Mouse (Mus musculus) myocyte (in vitro differentiated cells): Measurements from ENCODE around the gene Cel. TPM values are rescaled to one million over a fixed set of nuclear protein-coding genes. Genes with fewer than 3 reads are reported as not detected.

Source experiments
- H3K27me3 ChIP-seq: one replicate; pipeline ENCODE4 v1.6.1; 2011; ENCODE audit not compliant: control insufficient read depth, insufficient read depth, insufficient read length
- H3K36me3 ChIP-seq: one replicate; pipeline ENCODE4 v1.6.1; 2011; ENCODE audit not compliant: control insufficient read depth, insufficient read depth
- H3K4me2 ChIP-seq: one replicate; pipeline ENCODE4 v1.6.1; 2011; ENCODE audit warnings: low read depth, control low read depth
- H3K4me3 ChIP-seq: one replicate; pipeline ENCODE4 v1.5.1; 2011; ENCODE audit warnings: mild to moderate bottlenecking, control low read depth, moderate library complexity
- H3K79me2 ChIP-seq: one replicate; pipeline ENCODE4 v1.6.1; 2011; ENCODE audit not compliant: control insufficient read depth, insufficient read depth
- H3ac ChIP-seq: one replicate; pipeline ENCODE4 v1.6.1; 2011; ENCODE audit not compliant: control insufficient read depth, insufficient read length
- CEBPB ChIP-seq: IDR thresholded peaks from 2 replicates; pipeline ENCODE4 v1.6.1; 2011; ENCODE audit warnings: mild to moderate bottlenecking, moderate library complexity; ENCODE audit not compliant: poor library complexity, insufficient read depth, severe bottlenecking
- E2F4 ChIP-seq: IDR thresholded peaks from one replicate; pipeline ENCODE4 v1.6.1; 2011; ENCODE audit warnings: mild to moderate bottlenecking, control low read depth, moderate library complexity; ENCODE audit not compliant: insufficient read depth
- MAX ChIP-seq: IDR thresholded peaks from one replicate; pipeline ENCODE4 v1.6.1; 2011; ENCODE audit warnings: low read depth, mild to moderate bottlenecking, control low read depth
- MYOD1 ChIP-seq, 3 experiments: IDR thresholded peaks; one replicate each; pipeline ENCODE4 v1.6.1; 2011; ENCODE audit warnings: control low read depth in 2 of 3, low read depth in 2 of 3, mild to moderate bottlenecking in 2 of 3, moderate library complexity in 1 of 3; ENCODE audit not compliant: insufficient read length in 2 of 3, control insufficient read depth in 1 of 3
- MYOG ChIP-seq, 3 experiments: IDR thresholded peaks; one replicate each; pipeline ENCODE4 v1.6.1; 2011; ENCODE audit warnings: control low read depth in 2 of 3, low read depth in 2 of 3, mild to moderate bottlenecking in 2 of 3; ENCODE audit not compliant: insufficient read length in 2 of 3, control insufficient read depth in 1 of 3, insufficient read depth in 1 of 3
- POLR2A ChIP-seq: IDR thresholded peaks from one replicate; pipeline ENCODE4 v1.6.1; 2011; ENCODE audit warnings: low read depth, mild to moderate bottlenecking, control low read depth, moderate library complexity; ENCODE audit not compliant: insufficient read length
- POLR2AphosphoS2 ChIP-seq: IDR thresholded peaks from one replicate; pipeline ENCODE4 v1.6.1; 2011; ENCODE audit warnings: low read depth, control low read depth; ENCODE audit not compliant: insufficient read length
- REST ChIP-seq: IDR thresholded peaks from one replicate; pipeline ENCODE4 v1.6.1; 2011; ENCODE audit warnings: mild to moderate bottlenecking, control low read depth, moderate library complexity; ENCODE audit not compliant: insufficient read depth, insufficient read length
- SRF ChIP-seq: IDR thresholded peaks from one replicate; pipeline ENCODE4 v1.6.1; 2011; ENCODE audit warnings: low read depth; ENCODE audit not compliant: control insufficient read depth, insufficient read length
- TCF12 ChIP-seq: IDR thresholded peaks from one replicate; pipeline ENCODE4 v1.6.1; 2011; ENCODE audit warnings: mild to moderate bottlenecking, control low read depth; ENCODE audit not compliant: poor library complexity, insufficient read depth, severe bottlenecking
- TCF3 ChIP-seq: IDR thresholded peaks from one replicate; pipeline ENCODE4 v1.6.1; 2011; ENCODE audit warnings: low read depth, control low read depth; ENCODE audit not compliant: insufficient read length
- USF1 ChIP-seq: IDR thresholded peaks from one replicate; pipeline ENCODE4 v1.6.1; 2011; ENCODE audit warnings: low read depth, mild to moderate bottlenecking, control low read depth, moderate library complexity
- polyA plus RNA-seq: library from polyadenylated mRNA; unstranded; fragments of >200 nt; fragmentation: generic; extraction: Trizol; gene quantifications from one replicate; pipeline ENCODE4 v1.2.1, GENCODE M21; 2012; ENCODE audit warnings: missing spikeins

The Cel gene
- polyA plus RNA-seq, 1 experiment, result not detected

DNA sequence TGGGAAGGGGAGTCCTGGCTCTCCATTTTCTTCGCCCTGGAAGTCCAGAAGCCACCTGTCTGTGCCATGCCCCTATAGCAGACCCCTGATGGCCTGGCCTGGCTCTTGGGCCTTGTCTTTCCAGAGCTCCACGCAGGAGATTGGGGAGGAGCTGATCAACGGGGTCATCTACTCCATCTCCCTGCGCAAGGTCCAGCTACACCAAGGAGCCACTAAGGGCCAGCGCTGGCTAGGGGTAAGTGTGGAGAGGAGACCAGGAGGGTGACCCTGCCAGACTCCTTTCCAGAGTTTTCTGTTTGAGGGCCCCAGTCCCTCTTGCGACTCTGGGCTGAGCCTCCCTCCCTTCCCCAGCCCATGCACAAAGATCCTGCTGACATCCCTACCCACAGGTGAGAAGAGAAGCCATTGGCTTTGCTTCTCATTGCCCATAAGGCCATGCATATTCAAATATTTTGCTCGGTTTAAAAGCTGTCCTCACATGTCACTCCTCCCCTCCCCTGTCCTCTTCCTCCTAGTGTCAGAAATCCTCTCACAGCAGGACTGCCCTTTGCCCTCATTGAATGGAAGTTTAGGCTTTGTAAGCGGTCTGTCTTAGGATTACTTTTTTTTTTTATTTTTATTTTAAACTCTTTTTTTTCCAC, 22.5 kb downstream of the Cel start:
- Histone ChIP-seq H3K4me2 (peak overlapping the region; percentile 73), H3K27me3 (no peaks in the 10 kb centered on the region), H3ac (no peak overlapping the region), H3K4me3 (no peak overlapping the region), H3K79me2 (no peaks in the 10 kb centered on the region), H3K36me3 (no peaks in the 10 kb centered on the region)
- TF ChIP-seq MYOG (IDR thresholded peaks at IDR 0.05; ENCODE audit: control insufficient read depth in 1 of 3, insufficient read depth in 1 of 3, insufficient read length in 2 of 3, low read depth in 2 of 3) (no peak), REST (no peak), POLR2AphosphoS2 (no peak), POLR2A (no peak), CEBPB (no peak), SRF (no peak), USF1 (no peak), MAX (no peak), MYOD1 (IDR thresholded peaks at IDR 0.05; ENCODE audit: control insufficient read depth in 1 of 3, insufficient read length in 2 of 3, low read depth in 2 of 3) (no peak), TCF3 (no peak), TCF12 (no peak)

DNA sequence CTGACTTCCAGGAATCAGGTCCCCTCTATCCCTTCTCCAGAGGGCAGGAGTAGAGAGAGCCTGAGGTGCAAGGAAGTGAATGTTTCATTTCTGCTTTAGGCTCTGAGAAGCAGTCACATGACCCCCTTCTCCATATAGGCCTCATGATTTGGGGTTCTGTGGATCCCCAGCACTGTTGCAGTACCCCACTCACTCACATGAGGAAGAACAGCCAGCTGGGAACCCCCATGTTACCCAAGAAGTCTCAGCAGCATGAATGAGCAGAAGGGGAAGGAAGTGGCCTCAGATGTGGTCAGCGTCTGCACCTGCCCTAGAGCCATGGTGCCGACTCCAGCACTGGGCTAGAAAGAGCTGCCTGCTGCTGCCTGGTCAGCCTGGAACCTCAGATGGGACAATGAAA, 23.3 kb downstream of the Cel start:
- no peak overlapping the region for H3K4me3 ChIP-seq
- peak overlapping the region; percentile 73 for H3K4me2 ChIP-seq
- TF ChIP-seq POLR2A (no peak), CEBPB (no peak), USF1 (peak; percentile 53), MYOD1 (IDR thresholded peaks at IDR 0.05; ENCODE audit: control insufficient read depth in 1 of 3, insufficient read length in 2 of 3, low read depth in 2 of 3) (peak in 2 of 3 experiments; percentile 34 to 61), TCF12 (no peak), TCF3 (no peak), SRF (no peak), E2F4 (no peak), MYOG (IDR thresholded peaks at IDR 0.05; ENCODE audit: control insufficient read depth in 1 of 3, insufficient read depth in 1 of 3, insufficient read length in 2 of 3, low read depth in 2 of 3) (peak in 2 of 3 experiments; percentile 10 to 72)
- no peaks in the 10 kb centered on the region for H3K79me2 ChIP-seq
- H3K36me3 ChIP-seq, result no peaks in the 10 kb centered on the region
- no peak overlapping the region for H3ac ChIP-seq
- no peaks in the 10 kb centered on the region for H3K27me3 ChIP-seq

DNA sequence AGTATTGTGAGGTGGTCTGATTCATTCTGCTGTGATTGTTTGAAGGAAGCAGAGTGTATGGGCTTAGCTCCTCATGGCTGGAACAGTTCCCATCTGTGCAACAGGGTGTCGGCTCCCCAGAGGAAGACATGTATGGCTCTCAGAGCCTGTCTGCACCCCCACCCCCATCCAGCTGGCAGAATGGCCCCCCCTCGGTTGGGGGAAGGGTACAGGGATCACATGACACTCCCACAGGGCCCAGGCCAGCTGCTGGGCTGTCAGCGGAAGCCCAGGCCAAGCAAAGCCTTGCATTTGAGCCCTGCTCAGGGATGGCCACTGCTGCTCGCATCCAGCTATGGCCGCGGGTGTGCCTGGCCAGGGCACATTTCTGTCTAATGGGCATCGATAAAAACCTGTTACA, 24.0 kb downstream of the Cel start:
- TF ChIP-seq E2F4 (no peak), POLR2AphosphoS2 (peak; percentile 64), MYOG (IDR thresholded peaks at IDR 0.05; ENCODE audit: control insufficient read depth in 1 of 3, insufficient read depth in 1 of 3, insufficient read length in 2 of 3, low read depth in 2 of 3) (peak; percentile 77 to 99 (median 97)), SRF (peak; percentile 83), USF1 (peak; percentile 91), MAX (no peak), MYOD1 (IDR thresholded peaks at IDR 0.05; ENCODE audit: control insufficient read depth in 1 of 3, insufficient read length in 2 of 3, low read depth in 2 of 3) (peak; percentile 42 to 98 (median 95)), TCF3 (peak; percentile 66), POLR2A (peak; percentile 66), REST (no peak), CEBPB (no peak), TCF12 (peak; percentile 96)
- Histone ChIP-seq H3K79me2 (no peaks in the 10 kb centered on the region), H3K27me3 (no peaks in the 10 kb centered on the region), H3K36me3 (no peaks in the 10 kb centered on the region), H3ac (no peak overlapping the region), H3K4me2 (peak overlapping the region; percentile 73), H3K4me3 (no peak overlapping the region)

DNA sequence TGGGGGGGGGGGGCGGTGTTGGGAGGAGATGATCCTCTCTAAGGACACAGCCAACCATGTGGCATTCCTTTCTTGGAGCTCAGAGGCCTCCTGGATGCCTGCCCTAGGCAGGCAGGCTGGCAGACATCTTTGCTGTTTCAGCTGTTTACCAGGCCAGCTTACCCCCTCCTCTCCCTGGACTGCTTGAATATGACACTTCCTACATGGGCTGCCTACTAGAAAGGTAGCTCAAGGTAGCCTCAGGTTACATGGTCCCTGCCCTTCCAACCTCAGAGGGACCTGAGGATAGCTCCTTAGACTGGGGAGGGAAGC, 24.4 kb downstream of the Cel start:
- no peaks in the 10 kb centered on the region for H3K27me3 ChIP-seq
- H3K79me2 ChIP-seq, result no peaks in the 10 kb centered on the region
- no peaks in the 10 kb centered on the region for H3K36me3 ChIP-seq
- H3K4me2 ChIP-seq, result peak overlapping the region; percentile 73
- no peak overlapping the region for H3ac ChIP-seq
- H3K4me3 ChIP-seq, result no peak overlapping the region
- TF ChIP-seq SRF (no peak), TCF3 (no peak), MYOD1 (IDR thresholded peaks at IDR 0.05; ENCODE audit: control insufficient read depth in 1 of 3, insufficient read length in 2 of 3, low read depth in 2 of 3) (peak in 2 of 3 experiments; percentile 36 to 79), POLR2A (no peak), MYOG (IDR thresholded peaks at IDR 0.05; ENCODE audit: control insufficient read depth in 1 of 3, insufficient read depth in 1 of 3, insufficient read length in 2 of 3, low read depth in 2 of 3) (peak in 1 of 3 experiments; percentile 55), MAX (no peak), TCF12 (no peak), REST (no peak), USF1 (no peak), POLR2AphosphoS2 (no peak), E2F4 (no peak), CEBPB (no peak)
